9 mouse cellular contexts compared by ENCODE assay signal in the genomic region with DNA sequence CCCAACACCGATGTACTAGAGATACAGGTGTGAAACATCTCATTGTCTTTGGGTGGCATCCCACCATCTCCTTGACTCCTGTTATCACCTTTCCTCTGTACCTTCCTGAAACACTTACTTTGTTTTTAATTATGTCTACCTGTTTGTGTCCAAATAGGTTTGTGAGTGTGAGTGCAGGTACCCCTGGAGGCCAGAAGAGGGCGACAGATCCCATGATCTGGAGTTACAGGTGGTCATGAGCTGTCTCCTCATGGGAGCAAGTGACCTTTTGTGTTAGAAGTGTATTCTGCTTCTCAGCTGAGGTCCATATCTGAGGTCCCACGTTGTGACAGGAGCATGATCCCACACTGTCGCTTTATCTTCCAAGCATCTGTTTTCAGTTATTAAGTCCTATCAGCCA. TPM values are rescaled to one million over a fixed set of nuclear protein-coding genes. Genes with fewer than 3 reads are reported as not detected.
A peak's percentile ranks its signal among the peaks of the same experiment; 100 is the strongest.
DNase-seq lines count a peak whose midpoint lies in the region; ATAC-seq and TF ChIP-seq lines count a peak whose summit lies in the region.
"Had no signal": no experiment of that assay in that cellular context is flagged by ENCODE, and none has a peak within 500 bp of the region (broad histone marks: within the 10 kb centered on the region; RNA-seq: fewer than 3 reads in every experiment).

No protein-coding gene starts in this region.

- no peak for TF ChIP-seq POLR2A in kidney, adult 2 months (IDR thresholded peaks at IDR 0.05; ENCODE audit: low read depth, low read length)
- no peak for TF ChIP-seq POLR2A in embryonic fibroblast, embryonic 13.5 days (IDR thresholded peaks at IDR 0.05; ENCODE audit: low read depth, low read length)

- peak; percentile 78 for TF ChIP-seq CTCF in kidney, adult 2 months (conservative IDR thresholded peaks at IDR 0.05; ENCODE audit: insufficient read depth, insufficient read length, low read depth, low read length)
- peak; percentile 22 for TF ChIP-seq CTCF in C2C12 (IDR thresholded peaks at IDR 0.05; ENCODE audit: control insufficient read depth, insufficient read depth, insufficient read length)
- TF ChIP-seq CTCF in embryonic fibroblast, embryonic 13.5 days (IDR thresholded peaks at IDR 0.05; ENCODE audit: borderline replicate concordance, insufficient read depth, low read length): peak; percentile 38; the same call in 1 of the 2 replicates

- H3K27ac ChIP-seq in kidney, adult 2 months (ENCODE audit: insufficient read depth, low read depth, low read length): no peak overlapping the region
- no peak overlapping the region for H3K27ac ChIP-seq in embryonic fibroblast, embryonic 13.5 days (ENCODE audit: insufficient read depth, low read length)
- no peak overlapping the region for H3K27ac ChIP-seq in forebrain, embryonic 12.5 days

- no peak overlapping the region for H3K4me2 ChIP-seq in forebrain, embryonic 12.5 days

- H3K4me1 ChIP-seq in kidney, adult 2 months (ENCODE audit: control insufficient read depth, insufficient read depth, low read length): no peaks in the 10 kb centered on the region
- H3K4me1 ChIP-seq in embryonic fibroblast, embryonic 13.5 days (ENCODE audit: control insufficient read depth, insufficient read depth, low read length): no peaks in the 10 kb centered on the region
- no peaks in the 10 kb centered on the region; the same call in 1 of the 2 replicates for H3K4me1 ChIP-seq in forebrain, embryonic 12.5 days

- no peak overlapping the region for H3ac ChIP-seq in C2C12 (ENCODE audit: control insufficient read depth, insufficient read length, low read depth)

- DNase-seq in kidney, adult 2 months: peak; percentile 36
- DNase-seq in kidney, postnatal 14 days: no peak
- peak; percentile 61 for DNase-seq in R1 (ENCODE audit: low read depth, low spot score)
- no peak for DNase-seq in frontal cortex, postnatal 10 days (ENCODE audit: low spot score in 2 of 2)
- no peak for DNase-seq in left cerebral cortex, postnatal 4 days
- DNase-seq: lung, postnatal 36 days had no signal

- no peaks in the 10 kb centered on the region for H3K79me3 ChIP-seq in C2C12 (ENCODE audit: low read depth)

- no peak overlapping the region for H3K9ac ChIP-seq in forebrain, embryonic 12.5 days

- no peaks in the 10 kb centered on the region for H3K9me3 ChIP-seq in forebrain, embryonic 12.5 days

- 73% methylated on average over 4 of the region's 4 CpGs for WGBS in kidney, adult 2 months
- 67% methylated on average over 4 of the region's 4 CpGs for WGBS in forebrain, embryonic 12.5 days

- ATAC-seq in forebrain, embryonic 12.5 days (ENCODE audit: low FRiP score): no peak

- no peaks in the 10 kb centered on the region for H3K36me3 ChIP-seq in kidney, adult 2 months (ENCODE audit: control insufficient read depth, insufficient read depth, low read length)
- H3K36me3 ChIP-seq in C2C12 (ENCODE audit: control insufficient read depth, insufficient read depth): no peaks in the 10 kb centered on the region
- H3K36me3 ChIP-seq in forebrain, embryonic 12.5 days (replicated peaks): no peaks in the 10 kb centered on the region

- no peaks in the 10 kb centered on the region for H3K27me3 ChIP-seq in kidney, adult 2 months (replicated peaks; ENCODE audit: control insufficient read depth, insufficient read depth, low read length)
- H3K27me3 ChIP-seq in C2C12 (ENCODE audit: control insufficient read depth, insufficient read depth, insufficient read length): no peaks in the 10 kb centered on the region
- no peaks in the 10 kb centered on the region for H3K27me3 ChIP-seq in forebrain, embryonic 12.5 days

- intact Hi-C loops in left cerebral cortex, postnatal 4 days (cut with DNase I): no loop called here

- H3K4me3 ChIP-seq in kidney, adult 2 months (ENCODE audit: insufficient read depth, low read depth, low read length): no peak overlapping the region
- H3K4me3 ChIP-seq in C2C12 (ENCODE audit: insufficient read depth, poor library complexity, severe bottlenecking): no peak overlapping the region
- H3K4me3 ChIP-seq in embryonic fibroblast, embryonic 13.5 days (ENCODE audit: insufficient read depth, low read length): no peak overlapping the region
- no peak overlapping the region for H3K4me3 ChIP-seq in forebrain, embryonic 12.5 days (replicated peaks)

- H3K79me2 ChIP-seq in C2C12 (ENCODE audit: control insufficient read depth, insufficient read depth): no peaks in the 10 kb centered on the region

TF ChIP-seq in C2C12, 6 proteins besides CTCF, POLR2A, EP300 and RAD21:
- TF ChIP-seq MYOG (IDR thresholded peaks at IDR 0.05; ENCODE audit: control insufficient read depth, extremely low read depth, insufficient read length) (no peak), FOSL1 (IDR thresholded peaks at IDR 0.05; ENCODE audit: insufficient read depth, low read length, poor library complexity, severe bottlenecking) (no peak), USF1 (IDR thresholded peaks at IDR 0.05; ENCODE audit: low read depth) (no peak), CEBPB (IDR thresholded peaks at IDR 0.05; ENCODE audit: low read depth) (no peak), MYOD1 (IDR thresholded peaks at IDR 0.05; ENCODE audit: control insufficient read depth, insufficient read length, low read depth) (no peak), MAX (IDR thresholded peaks at IDR 0.05) (no peak)
TF ChIP-seq in C2C12: peak in this region for 0.

RNA-seq across cellular contexts. Expression of gene Fam196a, which starts 22.6 kb away (rescaled TPM):
- polyA plus RNA-seq in kidney, adult 2 months (2012; rRNA removed): not detected in 2 replicates
- 0.27 TPM for polyA plus RNA-seq in C2C12 (2012; fragmentation: generic; extraction: Trizol)
- polyA plus RNA-seq in embryonic fibroblast, embryonic 13.5 days (2011; ENCODE audit: insufficient read length, low read depth, missing spikeins): 1.0 TPM in 2 replicates
- 10 to 100 TPM; 19.1 to 19.8 TPM for total RNA-seq in left cerebral cortex, postnatal 4 days (2021)
- polyA plus RNA-seq in forebrain, embryonic 12.5 days (2016; fragmentation: Nextera tagmentation; extraction: Ambion mirVana): 4.1 and 4.6 TPM in 2 replicates

Comparison
In these comparisons a context has a peak if more than half of its experiments do, and no peak if none do; other contexts are left out.
1. DNase-seq: peak in kidney, adult 2 months (single experiment) and R1 (single experiment); none in kidney, postnatal 14 days (single experiment), frontal cortex, postnatal 10 days (0 of 2) and left cerebral cortex, postnatal 4 days (single experiment).
2. CTCF ChIP-seq: peak in every context shown above with its lines; median percentile 78 in kidney, adult 2 months; 38 in embryonic fibroblast, embryonic 13.5 days; 22 in C2C12.